Mouse (Mus musculus) spleen, adult 2 months (tissue): ENCODE results near the gene Mark1.

ENCODE experiments used
- CTCF ChIP-seq: fragments of 200-500 bp; IDR thresholded peaks from 2 replicates; pipeline ENCODE4 v1.5.1; 2011; ENCODE audit warnings: mild to moderate bottlenecking, inconsistent platforms; ENCODE audit not compliant: insufficient read depth, insufficient read length, insufficient replicate concordance; ENCODE audit errors: extremely low read depth
- POLR2A ChIP-seq: fragments of 200-500 bp; IDR thresholded peaks from 2 replicates; pipeline ENCODE4 v1.6.1; 2011; ENCODE audit warnings: low read depth, low read length, inconsistent platforms

- TF ChIP-seq CTCF (no peak), POLR2A (no peak)
Observed at GRCm38 (mm10) chr1:184998631-184999030, 739 bp downstream of the Mark1 start.
